Mouse (Mus musculus) CH12.LX (cell line): Measurements from ENCODE around the gene Polr2g. TPM values are rescaled to one million over a fixed set of nuclear protein-coding genes. Genes with fewer than 3 reads are reported as not detected.

Experiments
- DNase-seq: peaks from one replicate; pipeline ENCODE4 v3.0.0-alpha.2; 2013; ENCODE audit errors: extremely low read depth
- H3K27ac ChIP-seq: 2 replicates; pipeline ENCODE4 v1.5.1; 2012; ENCODE audit warnings: low read depth, mild to moderate bottlenecking, control low read depth, moderate library complexity; ENCODE audit not compliant: insufficient read depth
- H3K27me3 ChIP-seq: replicated peaks from 2 replicates; pipeline ENCODE3; 2012; ENCODE audit warnings: inconsistent platforms
- H3K36me3 ChIP-seq, 2 experiments: replicated peaks in 1 of 2; 2 replicates each; pipeline versions ENCODE3 to v1.6.1; 2012; ENCODE audit warnings: inconsistent platforms in 1 of 2, low read length in 1 of 2, mild to moderate bottlenecking in 1 of 2, mixed read lengths in 1 of 2, moderate library complexity in 1 of 2; ENCODE audit not compliant: control insufficient read depth in 1 of 2, insufficient read depth in 1 of 2
- H3K4me1 ChIP-seq, 2 experiments: 2 replicates each; pipeline ENCODE4 v1.6.1; 2012; ENCODE audit warnings: inconsistent platforms in 1 of 2, moderate library complexity in 1 of 2; ENCODE audit not compliant: insufficient read depth in 2 of 2, control insufficient read depth in 1 of 2
- H3K4me2 ChIP-seq: 2 replicates; pipeline ENCODE4 v1.6.1; 2012; ENCODE audit warnings: low read depth, mild to moderate bottlenecking, control low read depth; ENCODE audit not compliant: poor library complexity, insufficient read depth, severe bottlenecking
- H3K4me3 ChIP-seq, 3 experiments: fragments of 150-350 bp in 1 of 3; sonication (generic) in 1 of 3; replicated peaks in 1 of 3; 2 replicates each; pipeline versions ENCODE3 to v1.5.1; 2011 to 2012; ENCODE audit warnings: low read depth in 2 of 3, low read length in 2 of 3, mild to moderate bottlenecking in 2 of 3, moderate library complexity in 2 of 3, control low read depth in 1 of 3, improper control_type of control experiment in 1 of 3, inconsistent platforms in 1 of 3, mixed read lengths in 1 of 3; ENCODE audit not compliant: poor library complexity in 1 of 3
- H3K79me2 ChIP-seq: replicated peaks from 2 replicates; pipeline ENCODE4 v1.6.1; 2012; ENCODE audit warnings: mild to moderate bottlenecking, moderate library complexity; ENCODE audit not compliant: control insufficient read depth, poor library complexity, insufficient read depth, severe bottlenecking; ENCODE audit errors: extremely low read depth
- H3K9ac ChIP-seq: 2 replicates; pipeline ENCODE4 v1.6.1; 2012; ENCODE audit warnings: low read depth, mild to moderate bottlenecking, control low read depth, moderate library complexity; ENCODE audit not compliant: insufficient read depth
- H3K9me3 ChIP-seq: replicated peaks from 2 replicates; pipeline ENCODE3; 2012; ENCODE audit warnings: low read length, inconsistent platforms, mixed read lengths
- CHD1 ChIP-seq: IDR thresholded peaks from 2 replicates; pipeline ENCODE4 v1.6.1; 2012; ENCODE audit warnings: low read depth, low read length, improper control_type of control experiment, inconsistent platforms
- CHD2 ChIP-seq: IDR thresholded peaks from 2 replicates; pipeline ENCODE4 v1.6.1; 2011; ENCODE audit warnings: low read length, improper control_type of control experiment
- CTCF ChIP-seq, 2 experiments: IDR thresholded peaks in 1 of 2; conservative IDR thresholded peaks in 1 of 2; 2 replicates each; pipeline ENCODE4 v1.5.1; 2011 to 2012; ENCODE audit warnings: low read depth in 2 of 2, low read length in 2 of 2, improper control_type of control experiment in 1 of 2, inconsistent platforms in 1 of 2, mild to moderate bottlenecking in 1 of 2, moderate library complexity in 1 of 2
- ELF1 ChIP-seq: IDR thresholded peaks from 2 replicates; pipeline ENCODE4 v1.6.1; 2014; ENCODE audit warnings: low read depth, mild to moderate bottlenecking, inconsistent platforms, low read length, improper control_type of control experiment
- ETS1 ChIP-seq: conservative IDR thresholded peaks from 2 replicates; pipeline ENCODE4 v1.6.1; 2012; ENCODE audit warnings: low read depth, mild to moderate bottlenecking, inconsistent platforms, low read length, improper control_type of control experiment, moderate library complexity
- GABPA ChIP-seq: IDR thresholded peaks from 2 replicates; pipeline ENCODE4 v1.6.1; 2012; ENCODE audit warnings: low read depth, low read length, improper control_type of control experiment, inconsistent platforms; ENCODE audit not compliant: insufficient replicate concordance
- JUND ChIP-seq: conservative IDR thresholded peaks from 2 replicates; pipeline ENCODE4 v1.6.1; 2011; ENCODE audit warnings: low read depth, low read length, improper control_type of control experiment
- MAZ ChIP-seq: IDR thresholded peaks from 2 replicates; pipeline ENCODE4 v1.6.1; 2012; ENCODE audit warnings: low read depth, mild to moderate bottlenecking, inconsistent platforms, low read length, improper control_type of control experiment, moderate library complexity
- MEF2A ChIP-seq: IDR thresholded peaks from 2 replicates; pipeline ENCODE4 v1.6.1; 2014; ENCODE audit warnings: low read depth, mild to moderate bottlenecking, inconsistent platforms, low read length, improper control_type of control experiment, borderline replicate concordance
- MXI1 ChIP-seq: IDR thresholded peaks from 2 replicates; pipeline ENCODE4 v1.6.1; 2011; ENCODE audit warnings: mild to moderate bottlenecking, low read depth, low read length, improper control_type of control experiment
- NRF1 ChIP-seq: IDR thresholded peaks from 2 replicates; pipeline ENCODE4 v1.6.1; 2014; ENCODE audit warnings: low read depth, mild to moderate bottlenecking, inconsistent platforms, low read length, improper control_type of control experiment, moderate library complexity
- PAX5 ChIP-seq: IDR thresholded peaks from 2 replicates; pipeline ENCODE4 v1.6.1; 2012; ENCODE audit warnings: low read length, inconsistent platforms, mixed read lengths
- SIN3A ChIP-seq: IDR thresholded peaks from 2 replicates; pipeline ENCODE4 v1.6.1; 2012; ENCODE audit warnings: low read length, improper control_type of control experiment, inconsistent platforms
- SMC3 ChIP-seq: IDR thresholded peaks from 2 replicates; pipeline ENCODE4 v1.6.1; 2011; ENCODE audit warnings: low read depth, low read length, improper control_type of control experiment
- UBTF ChIP-seq: IDR thresholded peaks from 2 replicates; pipeline ENCODE4 v1.6.1; 2012; ENCODE audit warnings: low read depth, mild to moderate bottlenecking, inconsistent platforms, low read length, improper control_type of control experiment, moderate library complexity
- USF2 ChIP-seq: conservative IDR thresholded peaks from 2 replicates; pipeline ENCODE4 v1.6.1; 2011; ENCODE audit warnings: low read depth, low read length, improper control_type of control experiment
- ZKSCAN1 ChIP-seq: IDR thresholded peaks from 2 replicates; pipeline ENCODE4 v1.6.1; 2012; ENCODE audit warnings: low read depth, inconsistent platforms, low read length, improper control_type of control experiment, borderline replicate concordance
- ZNF384 ChIP-seq: IDR thresholded peaks from 2 replicates; pipeline ENCODE4 v1.6.1; 2012; ENCODE audit warnings: low read depth, low read length, improper control_type of control experiment, inconsistent platforms
- dilution Hi-C: fragments of 300-500 bp; cut with MboI; formaldehyde crosslinking; loops from 2 replicates; pipeline ENCODE4 v1.14.3; 2020; ENCODE audit warnings: low sequenced_read_pairs; ENCODE audit not compliant: extremely low pct_unique_long_range_greater_than_20kb, extremely low pct_ligation_motif_present
- in situ Hi-C: fragments of 300-500 bp; cut with MboI; formaldehyde crosslinking; loops from 3 replicates; pipeline ENCODE4 v1.14.3; 2019; ENCODE audit warnings: low sequenced_read_pairs, low pct_ligation_motif_present, low pct_unique_long_range_greater_than_20kb, mixed read lengths
- polyA plus RNA-seq: library from polyadenylated mRNA; unstranded; fragments of >175 nt; gene quantifications from 2 replicates; pipeline ENCODE4 v1.2.1, GENCODE M21; 2012; ENCODE audit warnings: low read depth; ENCODE audit not compliant: insufficient read length
- total RNA-seq, 2 experiments: library from RNA; depleted of rRNA; stranded (reverse); fragments of 300-350 nt in 1 of 2; fragments of >200 nt in 1 of 2; gene quantifications; 2 replicates each; pipeline ENCODE4 v1.2.3; 2012 to 2014

The Polr2g gene
- total and polyA plus RNA-seq, 3 experiments, result 148 to 173 (median 157) TPM

DNA sequence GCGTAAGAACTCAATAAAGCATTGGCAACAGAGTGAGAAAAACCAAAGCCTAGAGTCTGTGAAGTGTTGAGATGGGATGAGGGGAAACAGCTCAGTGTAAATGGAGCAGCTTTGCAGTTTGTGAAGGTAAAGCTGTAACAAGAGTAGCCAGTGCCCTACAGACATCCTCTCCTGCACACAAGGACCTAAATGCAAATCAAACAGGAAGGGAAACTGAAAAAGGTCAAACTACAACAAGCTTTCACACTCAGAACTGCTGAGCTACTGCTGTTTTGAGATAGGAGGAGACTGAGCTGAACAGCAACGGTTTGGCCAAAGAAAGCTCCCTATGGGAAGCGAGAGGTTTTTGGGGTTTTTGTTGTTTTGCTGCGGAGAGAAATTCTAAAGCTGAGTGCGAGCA lies 8.4 kb upstream of the Polr2g start (continued):
- TF ChIP-seq ETS1 (peak; percentile 72), CHD1 (0 out of 2 replicates have a peak, but pooled peaks have one; percentile 44), JUND (no peak), GABPA (no peak), PAX5 (no peak), MEF2A (peak; percentile 38; the same call in 1 of the 2 replicates), ELF1 (peak; percentile 50; the same call in 1 of the 2 replicates)

DNA sequence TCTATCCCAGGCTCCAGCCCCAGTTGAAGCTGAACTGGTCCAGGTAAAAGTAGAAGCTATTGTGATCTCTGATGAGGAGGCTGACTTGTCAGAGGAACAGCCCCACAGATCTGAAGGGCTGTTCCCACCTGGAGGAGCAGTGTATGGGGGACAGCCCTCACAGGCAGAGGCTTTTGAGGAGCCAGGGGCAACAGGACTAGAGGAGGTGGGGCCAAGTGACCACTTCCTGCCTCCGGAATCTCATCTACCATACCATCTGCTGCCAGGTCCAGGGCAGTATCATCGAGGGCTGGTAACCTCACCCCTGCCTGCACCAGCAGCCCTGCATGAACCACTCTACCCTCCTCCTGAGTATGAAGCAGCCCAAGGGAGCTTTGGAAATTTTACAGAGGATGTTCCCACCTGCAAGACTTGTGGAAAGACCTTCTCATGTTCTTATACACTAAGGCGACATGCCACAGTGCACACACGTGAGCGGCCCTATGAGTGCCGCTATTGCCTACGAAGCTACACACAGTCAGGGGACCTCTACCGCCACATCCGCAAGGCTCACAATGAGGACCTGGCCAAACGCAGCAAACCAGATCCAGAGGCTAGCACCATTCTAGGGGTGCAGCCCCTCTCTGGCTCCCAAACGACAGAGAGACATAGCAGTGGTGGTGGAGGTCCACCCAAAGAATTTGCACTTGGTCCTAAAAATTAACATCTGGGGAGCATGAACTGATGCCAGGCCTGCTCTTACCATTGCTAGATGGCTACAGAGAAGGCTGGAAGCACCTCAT lies 5.7 kb upstream of the Polr2g start:
- Histone ChIP-seq H3K36me3 (peaks cover 12 to 33% of the 10 kb centered on the region in 2 experiments), H3K79me2 (peaks cover 3% of the 10 kb centered on the region; the same call in 1 of the 2 replicates), H3K9me3 (no peaks in the 10 kb centered on the region), H3K27ac (no peak overlapping the region), H3K27me3 (no peaks in the 10 kb centered on the region), H3K4me2 (no peak overlapping the region), H3K4me1 (peaks cover 14 to 64% of the 10 kb centered on the region in 2 experiments), H3K4me3 (no peak overlapping the region), H3K9ac (no peak overlapping the region)
- dilution Hi-C loops, result no loop called here
- TF ChIP-seq NRF1 (no peak), CHD2 (no peak), SIN3A (no peak), ZNF384 (no peak), ETS1 (no peak), ZKSCAN1 (no peak), UBTF (no peak), SMC3 (no peak), USF2 (no peak), CTCF (conservative IDR thresholded peaks at IDR 0.05 in 1 of 2, IDR thresholded peaks at IDR 0.05 in 1 of 2; ENCODE audit: low read depth in 2 of 2, low read length in 2 of 2) (no peak), MXI1 (no peak), MAZ (no peak)
- in situ Hi-C loops, result no loop called here
- no peak for DNase-seq
